Mouse (Mus musculus): ENCODE results near the gene Fndc3b. TPM values are rescaled to one million over a fixed set of nuclear protein-coding genes. Genes with fewer than 3 reads are reported as not detected.

Gene Fndc3b
- polyA plus RNA-seq, 1 experiment from 2014 or later: 11.3 TPM

GRCm38 (mm10) chr3:27462316-27462902 is 248.7 kb downstream of the Fndc3b start:
- Histone ChIP-seq H3K9me3 (ENCODE audit: control insufficient read depth, low read length) (no peaks in the 10 kb centered on the region), H3K4me2 (replicated peaks) (no peak overlapping the region), H3K27ac (no peak overlapping the region), H3K27me3 (ENCODE audit: control insufficient read depth, insufficient read depth, low read length) (no peaks in the 10 kb centered on the region), H3K4me1 (replicated peaks; ENCODE audit: control insufficient read depth, insufficient read depth, low read length) (no peaks in the 10 kb centered on the region), H3K4me3 (replicated peaks; ENCODE audit: low read length) (no peak overlapping the region), H3K9ac (no peak overlapping the region), H3K36me3 (replicated peaks; ENCODE audit: control insufficient read depth, insufficient read depth) (peaks cover 4% of the 10 kb centered on the region)
- ATAC-seq (ENCODE audit: low FRiP score) (no peak), DNase-seq (ENCODE audit: low spot score) (no peak)
- WGBS: 94% methylated on average over 9 of the region's 9 CpGs

GRCm38 (mm10) chr3:27461861-27462260 is 249.2 kb downstream of the Fndc3b start:
- 90% methylated on average over 7 of the region's 7 CpGs for WGBS
- no peak for DNase-seq (ENCODE audit: low spot score)
- peaks cover 4% of the 10 kb centered on the region; the same call in 1 of the 2 replicates for H3K36me3 ChIP-seq (replicated peaks; ENCODE audit: control insufficient read depth, insufficient read depth)
- no peak overlapping the region for H3K4me2 ChIP-seq (replicated peaks)
- ATAC-seq (ENCODE audit: low FRiP score): no peak
- H3K9ac ChIP-seq: no peak overlapping the region
- H3K9me3 ChIP-seq (ENCODE audit: control insufficient read depth, low read length): no peaks in the 10 kb centered on the region
- H3K27ac ChIP-seq: no peak overlapping the region
- H3K4me3 ChIP-seq (replicated peaks; ENCODE audit: low read length): no peak overlapping the region
- no peaks in the 10 kb centered on the region for H3K27me3 ChIP-seq (ENCODE audit: control insufficient read depth, insufficient read depth, low read length)
- H3K4me1 ChIP-seq (replicated peaks; ENCODE audit: control insufficient read depth, insufficient read depth, low read length): no peaks in the 10 kb centered on the region

GRCm38 (mm10) chr3:27461037-27461436 is 250.1 kb downstream of the Fndc3b start:
- peak; percentile 93 for DNase-seq (ENCODE audit: low spot score)
- no peak overlapping the region for H3K4me2 ChIP-seq (replicated peaks)
- H3K36me3 ChIP-seq (replicated peaks; ENCODE audit: control insufficient read depth, insufficient read depth): peaks cover 4% of the 10 kb centered on the region; the same call in 1 of the 2 replicates
- H3K27ac ChIP-seq: no peak overlapping the region
- 54% methylated on average over 1 of the region's 1 CpGs for WGBS
- no peak overlapping the region for H3K9ac ChIP-seq
- H3K4me3 ChIP-seq (replicated peaks; ENCODE audit: low read length): no peak overlapping the region
- ATAC-seq (ENCODE audit: low FRiP score): peak; percentile 58; the same call in 1 of the 2 replicates
- no peaks in the 10 kb centered on the region for H3K4me1 ChIP-seq (replicated peaks; ENCODE audit: control insufficient read depth, insufficient read depth, low read length)
- H3K27me3 ChIP-seq (ENCODE audit: control insufficient read depth, insufficient read depth, low read length): no peaks in the 10 kb centered on the region
- H3K9me3 ChIP-seq (ENCODE audit: control insufficient read depth, low read length): no peaks in the 10 kb centered on the region

- H3K27ac ChIP-seq: no peak overlapping the region
- H3K4me2 ChIP-seq (replicated peaks): no peak overlapping the region
- no peak overlapping the region for H3K9ac ChIP-seq
- ATAC-seq (ENCODE audit: low FRiP score) (no peak), DNase-seq (ENCODE audit: low spot score) (no peak)
- H3K9me3 ChIP-seq (ENCODE audit: control insufficient read depth, low read length): no peaks in the 10 kb centered on the region
- WGBS: 91% methylated on average over 9 of the region's 9 CpGs
- H3K36me3 ChIP-seq (replicated peaks; ENCODE audit: control insufficient read depth, insufficient read depth): peaks cover 13% of the 10 kb centered on the region; the same call in 1 of the 2 replicates
- no peaks in the 10 kb centered on the region for H3K27me3 ChIP-seq (ENCODE audit: control insufficient read depth, insufficient read depth, low read length)
- no peak overlapping the region for H3K4me3 ChIP-seq (replicated peaks; ENCODE audit: low read length)
- no peaks in the 10 kb centered on the region for H3K4me1 ChIP-seq (replicated peaks; ENCODE audit: control insufficient read depth, insufficient read depth, low read length)
Measured at GRCm38 (mm10) chr3:27458416-27458815, 252.7 kb downstream of the Fndc3b start.

GRCm38 (mm10) chr3:27456514-27456913 is 254.6 kb downstream of the Fndc3b start:
- 85% methylated on average over 14 of the region's 14 CpGs for WGBS
- Histone ChIP-seq H3K36me3 (replicated peaks; ENCODE audit: control insufficient read depth, insufficient read depth) (peaks cover 15% of the 10 kb centered on the region; the same call in 1 of the 2 replicates), H3K27me3 (ENCODE audit: control insufficient read depth, insufficient read depth, low read length) (no peaks in the 10 kb centered on the region), H3K27ac (no peak overlapping the region), H3K9me3 (ENCODE audit: control insufficient read depth, low read length) (no peaks in the 10 kb centered on the region), H3K4me1 (replicated peaks; ENCODE audit: control insufficient read depth, insufficient read depth, low read length) (no peaks in the 10 kb centered on the region), H3K9ac (no peak overlapping the region), H3K4me2 (replicated peaks) (no peak overlapping the region), H3K4me3 (replicated peaks; ENCODE audit: low read length) (no peak overlapping the region)
- ATAC-seq (ENCODE audit: low FRiP score) (no peak), DNase-seq (ENCODE audit: low spot score) (no peak)

- Histone ChIP-seq H3K4me3 (replicated peaks; ENCODE audit: low read length) (no peak overlapping the region), H3K9me3 (ENCODE audit: control insufficient read depth, low read length) (no peaks in the 10 kb centered on the region), H3K36me3 (replicated peaks; ENCODE audit: control insufficient read depth, insufficient read depth) (peaks cover 21% of the 10 kb centered on the region; the same call in 1 of the 2 replicates), H3K27ac (no peak overlapping the region), H3K9ac (no peak overlapping the region), H3K4me2 (replicated peaks) (no peak overlapping the region), H3K27me3 (ENCODE audit: control insufficient read depth, insufficient read depth, low read length) (no peaks in the 10 kb centered on the region), H3K4me1 (replicated peaks; ENCODE audit: control insufficient read depth, insufficient read depth, low read length) (no peaks in the 10 kb centered on the region)
- 74% methylated on average over 8 of the region's 8 CpGs for WGBS
- ATAC-seq (ENCODE audit: low FRiP score): no peak
- DNase-seq (ENCODE audit: low spot score): no peak
Measured at GRCm38 (mm10) chr3:27454402-27455195, 256.5 kb downstream of the Fndc3b start.

- 90% methylated on average over 13 of the region's 13 CpGs for WGBS
- H3K36me3 ChIP-seq (replicated peaks; ENCODE audit: control insufficient read depth, insufficient read depth): peaks cover 21% of the 10 kb centered on the region; the same call in 1 of the 2 replicates
Measured at GRCm38 (mm10) chr3:27453453-27454098, 257.5 kb downstream of the Fndc3b start.

GRCm38 (mm10) chr3:27449447-27449846 is 261.7 kb downstream of the Fndc3b start:
- Histone ChIP-seq H3K4me1 (replicated peaks; ENCODE audit: control insufficient read depth, insufficient read depth, low read length) (no peaks in the 10 kb centered on the region), H3K27ac (no peak overlapping the region), H3K4me2 (replicated peaks) (no peak overlapping the region), H3K9me3 (ENCODE audit: control insufficient read depth, low read length) (no peaks in the 10 kb centered on the region), H3K9ac (no peak overlapping the region), H3K36me3 (replicated peaks; ENCODE audit: control insufficient read depth, insufficient read depth) (0 out of 2 replicates have a peak, but pooled peaks cover 12% of the 10 kb centered on the region), H3K27me3 (ENCODE audit: control insufficient read depth, insufficient read depth, low read length) (no peaks in the 10 kb centered on the region), H3K4me3 (replicated peaks; ENCODE audit: low read length) (no peak overlapping the region)
- 92% methylated on average over 4 of the region's 4 CpGs for WGBS
- no peak for ATAC-seq (ENCODE audit: low FRiP score)
- DNase-seq (ENCODE audit: low spot score): no peak

More at GRCm38 (mm10) chr3:27453453-27454098, 257.5 kb downstream of the Fndc3b start:
- H3K9me3 ChIP-seq (ENCODE audit: control insufficient read depth, low read length): no peaks in the 10 kb centered on the region
- no peak overlapping the region for H3K4me2 ChIP-seq (replicated peaks)
- no peak overlapping the region for H3K9ac ChIP-seq
- no peak for ATAC-seq (ENCODE audit: low FRiP score)
- H3K27ac ChIP-seq: no peak overlapping the region
- DNase-seq (ENCODE audit: low spot score): no peak
- no peak overlapping the region for H3K4me3 ChIP-seq (replicated peaks; ENCODE audit: low read length)
- no peaks in the 10 kb centered on the region for H3K4me1 ChIP-seq (replicated peaks; ENCODE audit: control insufficient read depth, insufficient read depth, low read length)
- H3K27me3 ChIP-seq (ENCODE audit: control insufficient read depth, insufficient read depth, low read length): no peaks in the 10 kb centered on the region

GRCm38 (mm10) chr3:27448367-27448766 is 262.7 kb downstream of the Fndc3b start:
- ATAC-seq (ENCODE audit: low FRiP score): no peak
- no peaks in the 10 kb centered on the region for H3K27me3 ChIP-seq (ENCODE audit: control insufficient read depth, insufficient read depth, low read length)
- 89% methylated on average over 9 of the region's 9 CpGs for WGBS
- H3K27ac ChIP-seq: no peak overlapping the region
- H3K9ac ChIP-seq: no peak overlapping the region
- no peak overlapping the region for H3K4me3 ChIP-seq (replicated peaks; ENCODE audit: low read length)
- H3K4me2 ChIP-seq (replicated peaks): no peak overlapping the region
- H3K36me3 ChIP-seq (replicated peaks; ENCODE audit: control insufficient read depth, insufficient read depth): 0 out of 2 replicates have a peak, but pooled peaks cover 12% of the 10 kb centered on the region
- no peaks in the 10 kb centered on the region for H3K9me3 ChIP-seq (ENCODE audit: control insufficient read depth, low read length)
- no peak for DNase-seq (ENCODE audit: low spot score)
- H3K4me1 ChIP-seq (replicated peaks; ENCODE audit: control insufficient read depth, insufficient read depth, low read length): no peaks in the 10 kb centered on the region
